Mouse (Mus musculus): ENCODE results near the gene Gm49403.

GRCm38 (mm10) chr19:8851639-8852038, 32.1 kb upstream of the Gm49403 start:
- no peak for TF ChIP-seq POLR2A (IDR thresholded peaks at IDR 0.05; ENCODE audit: low read depth, low read length)
- no peak for TF ChIP-seq CTCF (IDR thresholded peaks at IDR 0.05; ENCODE audit: extremely low read depth, insufficient read depth, insufficient read length, insufficient replicate concordance)
